Mouse (Mus musculus) thymus, adult 2 months (tissue): ENCODE results near the gene Etv3.

Experiments
- CTCF ChIP-seq: fragments of 200-500 bp; IDR thresholded peaks from 2 replicates; pipeline ENCODE4 v1.5.1; 2012; ENCODE audit warnings: mild to moderate bottlenecking, control low read depth, low read length, moderate library complexity, borderline replicate concordance; ENCODE audit not compliant: control insufficient read depth, poor library complexity, insufficient read depth; ENCODE audit errors: extremely low read depth
- POLR2A ChIP-seq: fragments of 200-500 bp; IDR thresholded peaks from 2 replicates; pipeline ENCODE4 v1.6.1; 2012; ENCODE audit warnings: mild to moderate bottlenecking, low read length, control low read depth, moderate library complexity; ENCODE audit not compliant: control insufficient read depth, poor library complexity, insufficient read depth; ENCODE audit errors: extremely low read depth

- TF ChIP-seq CTCF (no peak), POLR2A (no peak)
Measured at GRCm38 (mm10) chr3:87506456-87507416, 18.5 kb upstream of the Etv3 start.
